12 mouse cellular contexts compared by ENCODE assay signal in the genomic region with DNA sequence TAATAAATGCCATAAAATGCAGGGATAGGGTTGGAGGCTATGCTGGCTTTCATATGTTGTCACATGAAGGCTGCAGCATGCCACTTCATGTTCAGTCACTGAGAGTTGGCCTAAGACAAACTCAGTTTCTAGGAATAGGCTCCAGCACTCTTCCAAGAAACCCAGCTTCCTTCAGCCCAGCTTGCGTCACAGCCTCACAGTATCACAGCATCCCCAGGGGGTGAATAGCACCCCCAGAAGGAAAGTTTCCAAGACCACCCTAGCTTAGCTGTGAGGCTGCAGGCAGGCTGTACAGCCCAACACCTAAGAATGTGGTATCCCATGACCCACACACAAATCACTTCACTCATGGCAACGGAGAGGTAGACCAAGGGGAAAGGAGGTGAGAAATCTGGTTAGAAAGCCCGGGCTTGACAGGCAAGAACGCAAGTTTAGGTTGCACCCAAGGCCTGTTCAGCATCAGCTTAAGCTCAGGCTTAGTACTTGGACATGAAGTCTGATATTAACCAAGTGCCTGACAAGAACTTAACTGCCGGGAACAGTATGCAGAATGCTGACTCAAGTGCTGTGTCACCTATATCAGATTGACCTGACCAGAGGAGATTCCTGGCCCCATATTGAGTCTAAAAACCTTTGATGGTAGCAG. TPM values are rescaled to one million over a fixed set of nuclear protein-coding genes. Genes with fewer than 3 reads are reported as not detected.
DNase-seq lines count a peak whose midpoint lies in the region; ATAC-seq lines count a peak whose summit lies in the region.
"Had no signal": no experiment of that assay in that cellular context is flagged by ENCODE, and none has a peak within 500 bp of the region (broad histone marks: within the 10 kb centered on the region; RNA-seq: fewer than 3 reads in every experiment).

No protein-coding gene starts in this region.

- H3K9ac ChIP-seq in heart, embryonic 13.5 days = peak overlapping the region; percentile 80
- H3K9ac ChIP-seq in midbrain, embryonic 11.5 days (ENCODE audit: low read length) = no peak overlapping the region
- H3K9ac ChIP-seq in midbrain, embryonic 16.5 days (ENCODE audit: low read depth, low read length) = no peak overlapping the region
- no peak overlapping the region; the same call in 1 of the 2 replicates for H3K9ac ChIP-seq in limb, embryonic 12.5 days (replicated peaks)

- no peak for ATAC-seq in heart, embryonic 13.5 days (ENCODE audit: extremely low read depth, insufficient number of reproducible peaks, low FRiP score, low TSS enrichment)
- no peak for ATAC-seq in midbrain, embryonic 11.5 days (ENCODE audit: low FRiP score)
- ATAC-seq in midbrain, embryonic 16.5 days = no peak
- ATAC-seq in limb, embryonic 12.5 days (ENCODE audit: insufficient number of reproducible peaks, insufficient read depth, low FRiP score, low TSS enrichment, low read depth) = no peak
- ATAC-seq: activated CD4-positive, CD25-positive, alpha-beta regulatory T cell, adult 4 months had no signal

- peaks cover 75% of the 10 kb centered on the region for H3K4me1 ChIP-seq in heart, embryonic 13.5 days
- H3K4me1 ChIP-seq in midbrain, embryonic 11.5 days (ENCODE audit: control insufficient read depth, insufficient read depth, low read length) = peaks cover 23% of the 10 kb centered on the region; the same call in 1 of the 2 replicates
- peaks cover 18% of the 10 kb centered on the region for H3K4me1 ChIP-seq in midbrain, embryonic 16.5 days (ENCODE audit: control insufficient read depth, insufficient read depth, low read length)
- H3K4me1 ChIP-seq in limb, embryonic 12.5 days (replicated peaks) = peaks cover 71% of the 10 kb centered on the region

- H3K4me2 ChIP-seq in heart, embryonic 13.5 days = peak overlapping the region; percentile 75
- H3K4me2 ChIP-seq in midbrain, embryonic 11.5 days = peak overlapping the region; percentile 44
- no peak overlapping the region for H3K4me2 ChIP-seq in midbrain, embryonic 16.5 days (ENCODE audit: low read length)
- peak overlapping the region; percentile 62 for H3K4me2 ChIP-seq in limb, embryonic 12.5 days

- DNase-seq in heart, postnatal 4 days = no peak
- DNase-seq in midbrain, embryonic 11.5 days (ENCODE audit: low spot score, missing footprints) = peak; percentile 81
- no peak for DNase-seq in left cerebral cortex, adult 18-20 months (ENCODE audit: low spot score in 2 of 2)
- no peak for DNase-seq in adrenal gland, postnatal 4 days (ENCODE audit: low spot score in 2 of 2)
- no peak for DNase-seq in left cerebral cortex, adult 11 months (ENCODE audit: low spot score)
- DNase-seq: kidney, adult 8-10 months had no signal

- WGBS in heart, embryonic 13.5 days = 24% methylated on average over 5 of the region's 5 CpGs
- WGBS in midbrain, embryonic 11.5 days = 81% methylated on average over 5 of the region's 5 CpGs
- WGBS in midbrain, embryonic 16.5 days = 85% methylated on average over 5 of the region's 5 CpGs
- WGBS in limb, embryonic 12.5 days = 25% methylated on average over 5 of the region's 5 CpGs

- no peaks in the 10 kb centered on the region for H3K9me3 ChIP-seq in heart, embryonic 13.5 days
- no peaks in the 10 kb centered on the region for H3K9me3 ChIP-seq in midbrain, embryonic 11.5 days (ENCODE audit: control insufficient read depth, low read length)
- no peaks in the 10 kb centered on the region for H3K9me3 ChIP-seq in midbrain, embryonic 16.5 days (replicated peaks; ENCODE audit: control insufficient read depth, low read length, poor library complexity, severe bottlenecking)
- H3K9me3 ChIP-seq in limb, embryonic 12.5 days = no peaks in the 10 kb centered on the region

- H3K27ac ChIP-seq in heart, embryonic 13.5 days (replicated peaks) = peak overlapping the region; percentile 48
- no peak overlapping the region for H3K27ac ChIP-seq in midbrain, embryonic 11.5 days (ENCODE audit: low read depth, low read length)
- no peak overlapping the region for H3K27ac ChIP-seq in midbrain, embryonic 16.5 days (ENCODE audit: low read length)
- peak overlapping the region; percentile 43 for H3K27ac ChIP-seq in limb, embryonic 12.5 days
- H3K27ac ChIP-seq: macrophage had no signal

- H3K4me3 ChIP-seq in heart, embryonic 13.5 days = peak overlapping the region; percentile 60
- H3K4me3 ChIP-seq in midbrain, embryonic 11.5 days (ENCODE audit: low read depth, low read length) = no peak overlapping the region; the same call in 1 of the 2 replicates
- no peak overlapping the region for H3K4me3 ChIP-seq in midbrain, embryonic 16.5 days (ENCODE audit: low read depth, low read length)
- peak overlapping the region; percentile 43 for H3K4me3 ChIP-seq in limb, embryonic 12.5 days (replicated peaks)

- H3K36me3 ChIP-seq in heart, embryonic 13.5 days = no peaks in the 10 kb centered on the region
- no peaks in the 10 kb centered on the region for H3K36me3 ChIP-seq in midbrain, embryonic 11.5 days (ENCODE audit: control insufficient read depth, insufficient read depth, low read length)
- H3K36me3 ChIP-seq in midbrain, embryonic 16.5 days (ENCODE audit: control insufficient read depth, insufficient read depth, low read length) = no peaks in the 10 kb centered on the region
- no peaks in the 10 kb centered on the region for H3K36me3 ChIP-seq in limb, embryonic 12.5 days

- no peaks in the 10 kb centered on the region for H3K27me3 ChIP-seq in heart, embryonic 13.5 days (replicated peaks)
- no peaks in the 10 kb centered on the region for H3K27me3 ChIP-seq in midbrain, embryonic 11.5 days (ENCODE audit: control insufficient read depth, insufficient read depth, low read length)
- H3K27me3 ChIP-seq in midbrain, embryonic 16.5 days (ENCODE audit: control insufficient read depth, insufficient read depth, low read depth, low read length) = peaks cover 3% of the 10 kb centered on the region; the same call in 1 of the 2 replicates
- no peaks in the 10 kb centered on the region for H3K27me3 ChIP-seq in limb, embryonic 12.5 days
- H3K27me3 ChIP-seq: CH12.LX had no signal

RNA-seq across cellular contexts. Expression of a gene that starts 1.9 kb away (rescaled TPM):
- polyA plus RNA-seq in heart, embryonic 13.5 days (2015; fragmentation: Nextera tagmentation; extraction: Ambion mirVana) = 4.9 and 5.3 TPM in 2 replicates
- total RNA-seq in heart, postnatal 4 days (2021) = 1 to 10 TPM; 5.1 to 5.9 TPM
- 7.3 and 8.2 TPM in 2 replicates for polyA plus RNA-seq in midbrain, embryonic 11.5 days (2014; fragmentation: Nextera tagmentation; extraction: Ambion mirVana)
- polyA plus RNA-seq in midbrain, embryonic 16.5 days (2015; fragmentation: Nextera tagmentation; extraction: Ambion mirVana) = 1.4 and 1.6 TPM in 2 replicates
- 8.6 and 8.9 TPM in 2 replicates for polyA plus RNA-seq in limb, embryonic 12.5 days (2016; fragmentation: Nextera tagmentation; extraction: Ambion mirVana)
- total RNA-seq in left cerebral cortex, adult 18-20 months (2021) = 1 to 10 TPM; 1.7 to 2.4 TPM
- 10 to 100 TPM; 12.4 to 22.5 TPM for total RNA-seq in adrenal gland, postnatal 4 days (2021)
- total RNA-seq: CH12.LX had no signal
- polyA plus RNA-seq: activated CD4-positive, CD25-positive, alpha-beta regulatory T cell, adult 4 months; macrophage had no signal

Comparison
In these comparisons a context has a peak if more than half of its experiments do, and no peak if none do; other contexts are left out.
1. H3K27ac ChIP-seq: peak in heart, embryonic 13.5 days (single experiment) and limb, embryonic 12.5 days (single experiment); none in midbrain, embryonic 11.5 days (single experiment) and midbrain, embryonic 16.5 days (single experiment).
2. H3K4me3 ChIP-seq: peak in heart, embryonic 13.5 days (single experiment) and limb, embryonic 12.5 days (single experiment); none in midbrain, embryonic 11.5 days (single experiment) and midbrain, embryonic 16.5 days (single experiment).